Mouse (Mus musculus) liver, postnatal 0 days (tissue): Measurements from ENCODE around the gene Tmem107.

Experiments
- CTCF ChIP-seq: sonication (generic); IDR thresholded peaks from 2 replicates; pipeline ENCODE4 v1.5.1; 2016; ENCODE audit warnings: antibody characterized with exemption, low read depth
- EP300 ChIP-seq: IDR thresholded peaks from 2 replicates; pipeline ENCODE4 v1.6.1; 2016; ENCODE audit warnings: antibody characterized with exemption, low read depth, mild to moderate bottlenecking

DNA sequence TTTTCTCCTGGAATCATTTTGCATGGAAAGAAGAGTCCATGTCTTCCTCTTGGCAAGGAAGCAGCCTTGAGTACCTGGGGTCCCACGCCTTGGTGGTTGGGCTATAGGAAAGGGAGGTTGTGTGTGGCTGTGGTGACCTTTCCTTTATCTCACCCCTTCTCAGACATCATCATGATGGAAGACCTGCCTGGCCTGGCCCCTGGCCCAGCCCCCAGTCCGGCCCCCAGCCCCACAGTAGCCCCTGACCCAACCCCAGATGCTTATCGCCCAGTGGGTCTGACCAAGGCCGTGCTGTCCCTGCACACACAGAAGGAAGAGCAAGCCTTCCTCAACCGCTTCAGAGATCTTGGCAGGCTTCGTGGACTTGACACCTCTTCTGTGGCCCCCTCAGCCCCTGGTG, 34.6 kb downstream of the Tmem107 start:
- TF ChIP-seq EP300: no peak
- no peak for TF ChIP-seq CTCF
